Mouse (Mus musculus) small intestine, adult 2 months (tissue): ENCODE measurements around the gene Strap.

Experiments
- CTCF ChIP-seq: fragments of 200-500 bp; IDR thresholded peaks from 2 replicates; pipeline ENCODE4 v1.5.1; 2012; ENCODE audit warnings: low read depth, mild to moderate bottlenecking, control low read depth, inconsistent platforms, low read length, moderate library complexity, mixed read lengths; ENCODE audit not compliant: insufficient replicate concordance, insufficient read length; ENCODE audit errors: extremely low read depth
- POLR2A ChIP-seq: fragments of 200-500 bp; IDR thresholded peaks from 2 replicates; pipeline ENCODE4 v1.6.1; 2012; ENCODE audit warnings: low read depth, mild to moderate bottlenecking, control low read depth, inconsistent platforms, low read length, moderate library complexity

GRCm38 (mm10) chr6:137688506-137689105, 46.3 kb upstream of the Strap start:
- TF ChIP-seq POLR2A (no peak), CTCF (no peak)
